Mouse (Mus musculus): Measurements from ENCODE around the gene Chrdl1. TPM values are rescaled to one million over a fixed set of nuclear protein-coding genes. Genes with fewer than 3 reads are reported as not detected.

Gene Chrdl1
- polyA plus RNA-seq, 1 experiment from 2014 or later: 6.7 TPM

GRCm38 (mm10) chrX:143294726-143295125 is 99.3 kb downstream of the Chrdl1 start:
- 81% methylated on average over 2 of the region's 2 CpGs for WGBS
- no peak for ATAC-seq
- no peaks in the 10 kb centered on the region for H3K36me3 ChIP-seq

GRCm38 (mm10) chrX:143275202-143275601 is 118.9 kb downstream of the Chrdl1 start:
- no peaks in the 10 kb centered on the region for H3K9me3 ChIP-seq
- no peaks in the 10 kb centered on the region for H3K27me3 ChIP-seq (replicated peaks)
- H3K36me3 ChIP-seq: no peaks in the 10 kb centered on the region
- H3K27ac ChIP-seq: no peak overlapping the region
- H3K4me3 ChIP-seq (replicated peaks): no peak overlapping the region
- no peak overlapping the region for H3K4me2 ChIP-seq (replicated peaks)
- H3K4me1 ChIP-seq (replicated peaks): no peaks in the 10 kb centered on the region
- ATAC-seq: no peak
- WGBS: 43% methylated on average over 5 of the region's 5 CpGs
- no peak overlapping the region for H3K9ac ChIP-seq

More at GRCm38 (mm10) chrX:143294726-143295125, 99.3 kb downstream of the Chrdl1 start:
- no peaks in the 10 kb centered on the region for H3K27me3 ChIP-seq (replicated peaks)
- H3K4me1 ChIP-seq (replicated peaks): no peaks in the 10 kb centered on the region
- H3K9me3 ChIP-seq: no peaks in the 10 kb centered on the region
- H3K4me2 ChIP-seq (replicated peaks): no peak overlapping the region
- H3K9ac ChIP-seq: no peak overlapping the region
- no peak overlapping the region for H3K27ac ChIP-seq
- H3K4me3 ChIP-seq (replicated peaks): no peak overlapping the region

GRCm38 (mm10) chrX:143250709-143251108 is 143.4 kb downstream of the Chrdl1 start:
- Histone ChIP-seq H3K4me1 (replicated peaks) (no peaks in the 10 kb centered on the region), H3K9me3 (no peaks in the 10 kb centered on the region), H3K4me3 (replicated peaks) (no peak overlapping the region), H3K36me3 (no peaks in the 10 kb centered on the region), H3K27me3 (replicated peaks) (no peaks in the 10 kb centered on the region), H3K4me2 (replicated peaks) (no peak overlapping the region), H3K9ac (no peak overlapping the region), H3K27ac (no peak overlapping the region)
- ATAC-seq: no peak

Other genes with a start within 250 kb of the Chrdl1 start
- gene Pak3, start 124.3 kb upstream of the Chrdl1 start, polyA plus RNA-seq (2015; fragmentation: Nextera tagmentation; extraction: Ambion mirVana): 8.7 and 8.9 TPM in 2 replicates